Mouse (Mus musculus) liver, embryonic 14.5 days (tissue): ENCODE measurements around the gene Luc7l. TPM values are rescaled to one million over a fixed set of nuclear protein-coding genes. Genes with fewer than 3 reads are reported as not detected.
A peak's percentile ranks its signal among the peaks of the same experiment; 100 is the strongest.

ENCODE experiments used
- ATAC-seq: fragments of 200-750 bp; cut with Nextera tagmentation; 2 replicates; pipeline ENCODE4 v1.8.0; 2017; ENCODE audit warnings: moderate number of reproducible peaks, mild to moderate bottlenecking, moderate library complexity; ENCODE audit not compliant: insufficient read depth
- DNase-seq, 3 experiments: peaks; one replicate each; pipeline ENCODE4 v3.0.0-alpha.2; 2012 to 2013; ENCODE audit warnings: low read depth in 3 of 3, low spot score in 3 of 3
- H3K27ac ChIP-seq: fragments of 300-500 bp; sonication (generic); 2 replicates; pipeline ENCODE4 v1.5.1; 2014; ENCODE audit warnings: moderate library complexity, mild to moderate bottlenecking, control low read depth, inconsistent platforms
- H3K27me3 ChIP-seq: fragments of 300-500 bp; sonication (generic); 2 replicates; pipeline ENCODE4 v1.6.1; 2014; ENCODE audit warnings: mild to moderate bottlenecking, low read length, moderate library complexity; ENCODE audit not compliant: control insufficient read depth, insufficient read depth
- H3K36me3 ChIP-seq: fragments of 300-500 bp; sonication (generic); replicated peaks from 2 replicates; pipeline ENCODE4 v1.6.1; 2014; ENCODE audit warnings: low read depth; ENCODE audit not compliant: control insufficient read depth, insufficient read depth
- H3K4me1 ChIP-seq, 2 experiments: fragments of 200-500 bp in 1 of 2; fragments of 300-500 bp in 1 of 2; sonication (generic) in 1 of 2; replicated peaks; 2 replicates each; pipeline ENCODE4 v1.6.1; 2012 to 2014; ENCODE audit warnings: antibody characterized with exemption in 1 of 2, inconsistent platforms in 1 of 2, low read length in 1 of 2; ENCODE audit not compliant: control insufficient read depth in 2 of 2, insufficient read depth in 2 of 2
- H3K4me2 ChIP-seq: fragments of 300-500 bp; sonication (generic); 2 replicates; pipeline ENCODE4 v1.6.1; 2014; ENCODE audit warnings: low read depth, mild to moderate bottlenecking, control low read depth, moderate library complexity
- H3K4me3 ChIP-seq, 2 experiments: fragments of 200-500 bp in 1 of 2; fragments of 300-500 bp in 1 of 2; sonication (generic) in 1 of 2; 2 replicates each; pipeline ENCODE4 v1.5.1; 2012 to 2014; ENCODE audit warnings: low read depth in 2 of 2, low read length in 2 of 2, mild to moderate bottlenecking in 2 of 2, control low read depth in 1 of 2, inconsistent platforms in 1 of 2, moderate library complexity in 1 of 2; ENCODE audit not compliant: insufficient read depth in 1 of 2
- H3K9ac ChIP-seq: fragments of 300-500 bp; sonication (generic); replicated peaks from 2 replicates; pipeline ENCODE4 v1.6.1; 2014; ENCODE audit warnings: mild to moderate bottlenecking, control low read depth, moderate library complexity
- H3K9me3 ChIP-seq: fragments of 300-500 bp; sonication (generic); 2 replicates; pipeline ENCODE4 v1.6.1; 2016; ENCODE audit warnings: low read length, mixed read lengths; ENCODE audit not compliant: control insufficient read depth
- CTCF ChIP-seq: IDR thresholded peaks from 2 replicates; pipeline ENCODE4 v1.5.1; 2016; ENCODE audit warnings: antibody characterized with exemption, low read depth, control low read depth
- EP300 ChIP-seq: IDR thresholded peaks from 2 replicates; pipeline ENCODE4 v1.6.1; 2016; ENCODE audit warnings: antibody characterized with exemption, low read depth
- WGBS: fragments of 180-500 bp; shearing (Covaris S2); extraction: QIAGEN DNeasy Blood & Tissue Kit; methylation state at CpG from one replicate; pipeline ENCODE4 v1.1.7; 2014; ENCODE audit not compliant: insufficient replicate concordance; 5-methylcytosine and 5-hydroxymethylcytosine counted together
- polyA plus RNA-seq, 2 experiments: library from polyadenylated mRNA; depleted of rRNA in 1 of 2; stranded (reverse) in 1 of 2; unstranded in 1 of 2; fragments of >200 nt; fragmentation: Nextera tagmentation in 1 of 2; extraction: Ambion mirVana in 1 of 2; gene quantifications; 2 replicates each; pipeline versions ENCODE4 v1.2.1 to v1.2.3; 2012 to 2014

Luc7l gene
- polyA plus RNA-seq (2012; rRNA removed): 15.6 and 21.4 TPM in 2 replicates
- 26.5 and 27.9 TPM in 2 replicates for polyA plus RNA-seq (2014; fragmentation: Nextera tagmentation; extraction: Ambion mirVana)

GRCm38 (mm10) chr17:26252539-26253251 lies at the start of gene Luc7l:
TSS of gene Luc7l (plus strand) at chr17:26252896.
- Histone ChIP-seq H3K4me3 (peak within 1 kb of the TSS; percentile 80 to 98), H3K27me3 (no peaks in the 10 kb centered on the region), H3K4me2 (peak within 1 kb of the TSS; percentile 92), H3K36me3 (peaks cover 28% of the 10 kb centered on the region), H3K9me3 (no peaks in the 10 kb centered on the region), H3K27ac (peak within 1 kb of the TSS; percentile 93), H3K4me1 (peaks cover 12 to 13% of the 10 kb centered on the region in 2 experiments), H3K9ac (peak within 1 kb of the TSS; percentile 97)
- ATAC-seq (peak; percentile 93), DNase-seq (peak; percentile 87 to 93 (median 92))
- 1% methylated on average over 43 of the region's 43 CpGs for WGBS
- TF ChIP-seq EP300 (no peak), CTCF (no peak)

- Histone ChIP-seq H3K4me3 (peak overlapping the region; percentile 38 to 50), H3K4me1 (peaks cover 25 to 30% of the 10 kb centered on the region in 2 experiments)
- WGBS: 2% methylated on average over 30 of the region's 30 CpGs
These were observed 49.3 kb upstream of the Luc7l start for GRCm38 (mm10) chr17:26203321-26203811.

GRCm38 (mm10) chr17:26204766-26205165 lies 47.9 kb upstream of the Luc7l start:
- no peak overlapping the region for H3K4me2 ChIP-seq
- no peaks in the 10 kb centered on the region for H3K9me3 ChIP-seq
- peaks cover 18% of the 10 kb centered on the region in 2 experiments for H3K4me1 ChIP-seq
- H3K27me3 ChIP-seq: peaks cover 36% of the 10 kb centered on the region
- no peak for DNase-seq
- no peak overlapping the region for H3K9ac ChIP-seq
- WGBS: 32% methylated on average over 11 of the region's 11 CpGs
- no peak overlapping the region for H3K4me3 ChIP-seq
- no peak for TF ChIP-seq EP300
- no peak for TF ChIP-seq CTCF
- no peak overlapping the region for H3K27ac ChIP-seq
- H3K36me3 ChIP-seq: no peaks in the 10 kb centered on the region
- ATAC-seq: no peak

More at GRCm38 (mm10) chr17:26203321-26203811, 49.3 kb upstream of the Luc7l start:
- no peaks in the 10 kb centered on the region for H3K9me3 ChIP-seq
- peaks cover 36% of the 10 kb centered on the region for H3K27me3 ChIP-seq
- H3K9ac ChIP-seq: peak overlapping the region; percentile 7; the same call in 1 of the 2 replicates
- DNase-seq: no peak
- TF ChIP-seq EP300: no peak
- no peak for TF ChIP-seq CTCF
- peak overlapping the region; percentile 74 for H3K4me2 ChIP-seq
- no peaks in the 10 kb centered on the region for H3K36me3 ChIP-seq
- ATAC-seq: no peak
- no peak overlapping the region for H3K27ac ChIP-seq

- Histone ChIP-seq H3K4me3 (no peak overlapping the region), H3K9ac (no peak overlapping the region), H3K4me2 (no peak overlapping the region), H3K27me3 (peaks cover 31% of the 10 kb centered on the region), H3K9me3 (no peaks in the 10 kb centered on the region), H3K4me1 (peaks cover 13% of the 10 kb centered on the region in 2 experiments), H3K36me3 (no peaks in the 10 kb centered on the region), H3K27ac (no peak overlapping the region)
- TF ChIP-seq CTCF: no peak
- WGBS: 27% methylated on average over 1 of the region's 1 CpGs
- no peak for ATAC-seq
- no peak for DNase-seq
These were observed 46.3 kb upstream of the Luc7l start for GRCm38 (mm10) chr17:26206392-26206791.

GRCm38 (mm10) chr17:26207686-26208085 lies 45.0 kb upstream of the Luc7l start, which contains the start of gene Arhgdig:
TSS of gene Arhgdig (minus strand) at chr17:26207786.
- no peaks in the 10 kb centered on the region for H3K36me3 ChIP-seq
- H3K27ac ChIP-seq: no peak within 1 kb of the TSS
- TF ChIP-seq CTCF: no peak
- no peak for TF ChIP-seq EP300
- DNase-seq (no peak), ATAC-seq (no peak)
- no peak within 1 kb of the TSS for H3K4me3 ChIP-seq
- 78% methylated on average over 12 of the region's 12 CpGs for WGBS
- no peak within 1 kb of the TSS for H3K9ac ChIP-seq
- H3K9me3 ChIP-seq: no peaks in the 10 kb centered on the region
- no peak within 1 kb of the TSS for H3K4me2 ChIP-seq
- peaks cover 24% of the 10 kb centered on the region for H3K27me3 ChIP-seq
- peaks cover under 1% of the 10 kb centered on the region in 2 experiments for H3K4me1 ChIP-seq
